Mouse (Mus musculus) adrenal gland, adult (tissue): ENCODE results near the gene Wnt9b.
"Not testable (repeated sequence)": the region's sequence is repeated elsewhere in the genome, so short reads cannot be mapped to it uniquely, and the experiment has no call there.

Experiments
- DNase-seq, 2 experiments: peaks; one replicate each; pipeline ENCODE4 v3.0.0; 2022 to 2023; ENCODE audit warnings: low spot score in 1 of 2; ENCODE audit not compliant: inconsistent age in 2 of 2

Gene Wnt9b

DNA sequence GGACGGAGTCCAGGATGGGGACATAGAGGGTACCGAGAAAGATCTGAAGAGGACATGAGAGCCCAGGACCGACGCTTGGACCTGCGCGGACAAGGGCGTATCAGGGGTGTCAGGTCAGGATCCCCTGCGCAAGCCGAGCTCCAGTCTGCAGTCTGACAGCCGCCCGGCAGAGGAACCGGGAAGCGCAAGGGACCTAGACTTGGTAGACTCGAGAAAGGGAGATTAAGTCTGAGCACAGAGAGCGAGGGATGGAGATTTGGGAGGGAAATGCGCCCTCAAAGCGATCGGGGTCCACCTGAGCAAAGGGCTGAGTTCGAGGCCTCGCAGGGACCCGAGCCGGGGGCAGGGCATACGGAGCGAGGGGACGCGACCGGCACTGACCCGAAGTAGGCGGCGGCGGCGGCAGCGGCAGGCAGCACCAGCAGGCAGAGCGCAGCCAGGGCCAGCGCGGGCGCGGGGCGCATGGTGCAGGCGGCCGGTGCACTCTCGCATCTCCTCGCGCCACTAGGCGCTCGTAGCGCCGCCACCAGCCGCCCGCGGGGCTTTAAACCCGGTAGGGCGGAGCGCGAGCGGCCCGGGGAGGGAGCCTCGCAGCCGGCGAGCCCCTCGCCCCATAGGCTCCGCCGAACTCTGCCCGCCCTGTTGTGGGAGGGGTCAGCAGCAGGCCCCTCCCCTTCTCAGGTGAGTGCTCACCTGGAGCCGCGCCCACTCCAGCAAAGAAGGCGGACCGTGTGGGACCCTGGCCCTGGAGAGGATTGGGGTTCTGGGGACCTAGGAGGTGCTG lies at the start of gene Wnt9b:
Gene Wnt9b (minus strand): TSS at position 516 of the 784 bp plus-strand sequence.
- DNase-seq: peak; percentile 61 to 70

DNA sequence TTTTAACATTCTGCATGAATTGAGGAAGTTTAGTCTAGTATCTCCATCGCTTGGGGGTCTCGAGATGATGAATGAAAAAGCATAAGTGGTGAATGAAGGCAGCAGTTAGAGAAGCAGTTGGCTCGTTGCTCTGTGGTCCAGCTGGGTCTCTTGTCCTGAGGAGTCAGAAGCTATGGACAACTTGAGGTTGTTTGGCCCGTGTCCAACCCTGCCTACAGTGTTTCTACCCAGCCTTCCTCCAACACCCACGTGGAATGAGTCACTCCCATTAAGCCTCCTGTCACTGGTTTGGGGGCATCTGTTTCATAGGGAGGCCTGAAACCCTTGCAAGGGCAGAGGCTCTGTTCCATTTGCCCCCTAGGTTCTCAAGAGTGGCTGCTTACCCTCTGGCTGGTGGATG lies 40.3 kb upstream of the Wnt9b start:
- DNase-seq: no peak

- peak; percentile 80 to 83 for DNase-seq
These were observed 30.5 kb upstream of the Wnt9b start for GRCm38 (mm10) chr11:103780152-103780551.

GRCm38 (mm10) chr11:103774228-103774530 lies 24.6 kb upstream of the Wnt9b start:
- DNase-seq: no peak

GRCm38 (mm10) chr11:103773387-103774227 lies 24.0 kb upstream of the Wnt9b start, which contains the start of gene Wnt3:
Gene Wnt3, plus strand, starts transcription at chr11:103774150.
- DNase-seq: peak; percentile 41 to 53

- DNase-seq: no peak
These were observed 23.1 kb upstream of the Wnt9b start for GRCm38 (mm10) chr11:103772505-103773386.

GRCm38 (mm10) chr11:103771160-103771817 lies 21.7 kb upstream of the Wnt9b start:
- no peak for DNase-seq

- no peak for DNase-seq
These were observed 16.0 kb upstream of the Wnt9b start for GRCm38 (mm10) chr11:103765556-103766011.

DNA sequence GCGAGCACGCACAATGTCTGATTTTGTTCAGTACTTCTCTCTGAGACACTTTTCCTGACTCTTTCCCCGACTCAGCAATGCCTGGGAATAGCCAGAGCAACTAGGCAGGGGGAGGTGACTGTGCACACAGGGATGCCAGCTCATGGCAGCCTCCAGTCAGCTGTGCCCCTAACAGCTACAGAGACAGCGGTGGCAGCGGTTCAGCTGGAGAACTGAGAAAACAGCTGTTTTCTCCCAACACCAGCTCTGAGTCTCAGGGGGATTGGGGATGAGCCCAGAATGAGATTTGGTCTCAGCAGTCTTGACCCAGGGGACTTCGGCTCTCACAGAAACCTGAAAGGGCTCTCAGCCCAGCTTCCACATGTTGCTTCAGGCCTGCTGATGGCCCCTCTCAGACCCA lies 15.0 kb upstream of the Wnt9b start:
- no peak for DNase-seq

- DNase-seq: peak; percentile 42 to 87
These were observed 14.0 kb upstream of the Wnt9b start for GRCm38 (mm10) chr11:103763410-103764163.

GRCm38 (mm10) chr11:103760891-103761290 lies 11.3 kb upstream of the Wnt9b start:
- DNase-seq: not testable (repeated sequence)

- no peak for DNase-seq
These were observed 10.5 kb upstream of the Wnt9b start for GRCm38 (mm10) chr11:103760101-103760500.

GRCm38 (mm10) chr11:103758706-103759105 lies 9.1 kb upstream of the Wnt9b start:
- DNase-seq: peak; percentile 79 to 92

DNA sequence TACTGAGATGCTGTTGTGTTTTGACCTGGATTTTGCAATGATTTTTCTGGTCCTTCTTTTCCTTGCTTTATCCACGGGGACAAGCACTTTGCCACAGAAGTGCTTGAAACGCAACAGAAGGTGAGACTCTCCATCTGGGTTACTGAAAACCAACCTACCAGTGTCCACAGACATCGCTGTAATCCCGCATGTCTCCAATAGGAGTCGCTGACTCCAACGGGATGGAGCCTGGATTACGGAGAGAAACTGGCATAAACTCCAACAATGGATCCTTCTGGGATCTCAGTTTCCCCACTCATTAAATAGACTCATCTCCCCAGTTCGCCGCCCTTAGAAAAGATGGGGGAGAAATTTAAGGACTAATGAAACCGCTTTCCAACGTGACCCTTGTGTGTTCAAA lies 8.4 kb upstream of the Wnt9b start:
- DNase-seq: peak in 1 of 2 experiments; percentile 60

- peak; percentile 78 to 92 for DNase-seq
These were observed 991 bp upstream of the Wnt9b start for GRCm38 (mm10) chr11:103750612-103751011.

DNA sequence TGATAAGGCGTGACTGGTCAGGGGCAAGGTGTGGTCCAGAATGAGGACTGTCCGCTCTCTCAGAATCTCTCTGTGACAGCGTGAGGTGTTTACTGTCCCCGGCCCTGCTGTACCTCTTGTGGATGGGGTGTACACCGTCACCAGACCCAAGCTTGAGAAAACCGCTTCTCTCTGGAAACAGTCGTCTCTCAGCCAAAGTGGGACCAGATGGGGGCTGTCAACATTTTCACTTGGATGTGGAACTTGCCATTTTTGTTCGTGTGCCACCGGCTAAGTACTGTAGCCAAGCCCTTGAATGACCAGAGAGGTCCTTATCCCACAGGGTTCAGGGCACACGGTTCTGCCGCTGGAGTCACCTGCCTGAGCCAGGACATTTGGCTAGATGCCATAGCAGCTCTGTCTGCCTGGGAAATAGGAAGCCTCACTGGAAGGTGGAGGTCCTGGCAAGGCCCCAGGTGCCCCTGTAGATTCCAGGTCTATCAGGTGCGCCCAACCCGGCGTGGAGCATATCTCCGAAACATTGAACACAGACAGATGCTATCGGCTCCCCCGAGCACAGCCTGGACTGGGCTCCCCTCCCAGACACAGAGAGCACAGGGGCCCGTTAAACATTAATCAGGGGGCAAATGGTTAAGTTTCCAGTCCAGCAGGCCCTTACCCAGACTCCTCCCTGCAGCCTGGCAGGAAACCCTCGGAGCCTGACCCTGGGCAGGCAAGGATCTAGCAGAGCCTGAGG lies 14.4 kb downstream of the Wnt9b start:
- DNase-seq: no peak

GRCm38 (mm10) chr11:103734411-103735045 lies 15.1 kb downstream of the Wnt9b start:
- DNase-seq: no peak

DNA sequence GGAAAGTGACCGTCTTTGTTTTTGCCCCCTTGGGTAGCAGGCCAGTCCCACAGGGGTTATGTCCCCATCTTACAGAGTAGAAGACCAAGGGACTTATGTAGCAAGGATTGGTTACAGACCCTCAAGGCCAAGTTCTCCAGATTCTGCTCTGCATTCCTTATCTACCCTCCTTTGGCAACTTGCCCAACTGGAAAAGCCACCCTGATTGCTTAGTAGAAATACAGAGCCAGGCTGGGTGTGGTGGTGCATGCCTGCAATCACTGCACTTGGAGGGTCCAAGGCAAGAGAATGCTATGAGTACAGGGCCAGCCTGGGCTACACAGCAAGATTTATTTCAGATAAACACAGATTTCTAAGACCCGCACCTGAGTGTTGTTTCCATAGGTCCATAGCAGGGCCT lies 15.7 kb downstream of the Wnt9b start:
- peak in 1 of 2 experiments; percentile 50 for DNase-seq

DNA sequence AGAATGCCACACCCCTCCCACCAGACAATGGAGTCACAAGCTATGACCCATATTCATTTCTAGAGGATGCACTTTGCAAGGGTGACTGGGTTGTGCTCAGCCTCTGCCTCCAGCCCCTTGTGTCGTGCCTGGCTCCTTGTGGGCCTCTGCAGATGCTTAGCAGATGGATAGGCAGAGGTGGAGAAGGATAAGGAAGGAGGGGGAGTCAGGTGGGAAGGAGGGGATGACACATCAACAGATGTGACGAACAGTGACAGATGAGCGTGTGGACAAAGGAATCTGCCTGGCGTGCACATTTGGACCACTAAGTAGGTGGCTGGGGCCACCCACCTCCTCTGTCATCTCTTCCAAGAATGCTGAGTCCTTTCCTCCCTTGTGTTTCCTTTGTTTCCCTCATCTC lies 16.6 kb downstream of the Wnt9b start:
- no peak for DNase-seq
